Mouse (Mus musculus) C2C12 (cell line): ENCODE data around the gene Atrip.

Experiments
- CEBPB ChIP-seq: IDR thresholded peaks from one replicate; pipeline ENCODE4 v1.6.1; 2011; ENCODE audit warnings: low read depth, mild to moderate bottlenecking, control low read depth, moderate library complexity
- CTCF ChIP-seq: IDR thresholded peaks from one replicate; pipeline ENCODE4 v1.5.1; 2011; ENCODE audit not compliant: control insufficient read depth, insufficient read depth, insufficient read length
- FOSL1 ChIP-seq: IDR thresholded peaks from one replicate; pipeline ENCODE4 v1.8.0; 2011; ENCODE audit warnings: mild to moderate bottlenecking, low read length; ENCODE audit not compliant: poor library complexity, insufficient read depth, severe bottlenecking
- MAX ChIP-seq: IDR thresholded peaks from one replicate; pipeline ENCODE4 v1.6.1; 2011; ENCODE audit warnings: mild to moderate bottlenecking, control low read depth
- MYOD1 ChIP-seq: IDR thresholded peaks from one replicate; pipeline ENCODE4 v1.6.1; 2011; ENCODE audit warnings: low read depth; ENCODE audit not compliant: control insufficient read depth, insufficient read length
- MYOG ChIP-seq: IDR thresholded peaks from one replicate; pipeline ENCODE4 v1.6.1; 2011; ENCODE audit not compliant: control insufficient read depth, insufficient read length; ENCODE audit errors: extremely low read depth
- USF1 ChIP-seq: IDR thresholded peaks from one replicate; pipeline ENCODE4 v1.6.1; 2011; ENCODE audit warnings: low read depth, mild to moderate bottlenecking, control low read depth, moderate library complexity

- TF ChIP-seq CTCF (no peak), MAX (no peak), FOSL1 (no peak), CEBPB (no peak), USF1 (no peak), MYOD1 (no peak), MYOG (no peak)
Measured at GRCm38 (mm10) chr9:109097291-109097690, 23.4 kb upstream of the Atrip start.
